Mouse (Mus musculus): ENCODE results near the gene Gm15319.
"Not testable (repeated sequence)": the region's sequence is repeated elsewhere in the genome, so short reads cannot be mapped to it uniquely, and the experiment has no call there.

Gm15319 gene

GRCm38 (mm10) chr8:20297939-20298505 is 65.0 kb downstream of the Gm15319 start:
- not testable (repeated sequence) for DNase-seq (ENCODE audit: low read depth, low spot score)

GRCm38 (mm10) chr8:20296803-20297702 is 66.0 kb downstream of the Gm15319 start:
- DNase-seq (ENCODE audit: low read depth, low spot score) = peak; percentile 59

- DNase-seq (ENCODE audit: low read depth, low spot score) = not testable (repeated sequence)
Observed at GRCm38 (mm10) chr8:20295881-20296280, 67.1 kb downstream of the Gm15319 start.

- DNase-seq (ENCODE audit: low read depth, low spot score) = not testable (repeated sequence)
Observed at GRCm38 (mm10) chr8:20294826-20295225, 68.2 kb downstream of the Gm15319 start.

GRCm38 (mm10) chr8:20293966-20294365 is 69.0 kb downstream of the Gm15319 start:
- DNase-seq (ENCODE audit: low read depth, low spot score) = not testable (repeated sequence)

- not testable (repeated sequence) for DNase-seq (ENCODE audit: low read depth, low spot score)
Observed at GRCm38 (mm10) chr8:20290015-20290414, 73.0 kb downstream of the Gm15319 start.

- DNase-seq (ENCODE audit: low read depth, low spot score) = not testable (repeated sequence)
Observed at GRCm38 (mm10) chr8:20288878-20289277, 74.1 kb downstream of the Gm15319 start.

GRCm38 (mm10) chr8:20287706-20288105 is 75.3 kb downstream of the Gm15319 start:
- not testable (repeated sequence) for DNase-seq (ENCODE audit: low read depth, low spot score)

All from c-Kit-negative CD71-positive TER-119-positive erythroid progenitor cells, embryonic 14.5 days (primary cell).